Mouse (Mus musculus) cerebellum, adult 2 months (tissue): ENCODE measurements at regions not wholly inside any gene's neighbourhood (a gene's known extent, or its start where the extent isn't known, plus 50 kb on each side); places are given as distances from the start of the nearest gene placed in this dataset.

Experiments used
- CTCF ChIP-seq: fragments of 200-500 bp; IDR thresholded peaks from 2 replicates; pipeline ENCODE4 v1.5.1; 2011; ENCODE audit warnings: low read depth, mild to moderate bottlenecking, control low read depth, low read length, moderate library complexity, borderline replicate concordance; ENCODE audit not compliant: insufficient read depth
- POLR2A ChIP-seq: fragments of 200-500 bp; IDR thresholded peaks from 2 replicates; pipeline ENCODE4 v1.6.1; 2011; ENCODE audit warnings: low read length, control low read depth, borderline replicate concordance; ENCODE audit not compliant: insufficient read depth

GRCm38 (mm10) chr2:9749829-9750788, 130.9 kb upstream of the 4930412O13Rik start:
- TF ChIP-seq CTCF (no peak), POLR2A (no peak)
